Mouse (Mus musculus): ENCODE measurements around the gene Slc9a3.

Slc9a3 gene

DNA sequence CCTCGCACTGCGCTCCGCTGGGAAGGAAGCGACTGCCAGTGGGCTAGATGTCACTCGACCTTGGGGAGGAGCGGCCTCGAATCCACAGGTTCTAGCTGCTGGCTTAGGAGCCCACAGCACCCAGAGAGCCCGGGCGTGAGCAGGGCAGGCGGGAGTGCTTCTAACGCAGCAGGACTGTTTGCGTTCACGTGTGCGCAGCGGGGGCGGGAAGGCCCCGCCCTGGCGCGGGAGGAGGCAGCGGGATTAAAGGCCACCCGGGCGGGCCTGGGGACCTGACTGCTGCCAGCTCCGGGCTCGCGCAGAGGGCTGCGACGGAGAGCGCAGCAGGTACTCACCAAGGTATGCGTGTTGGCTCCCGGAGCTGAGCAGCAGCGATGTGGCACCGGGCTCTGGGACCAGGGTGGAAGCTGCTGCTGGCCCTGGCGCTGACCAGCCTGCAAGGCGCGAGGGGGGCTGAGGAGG is at the start of gene Slc9a3:
Gene Slc9a3, plus strand, starts transcription at position 317 of the 462 bp plus-strand sequence.
- no peak for DNase-seq (ENCODE audit: low spot score in 2 of 2)

DNA sequence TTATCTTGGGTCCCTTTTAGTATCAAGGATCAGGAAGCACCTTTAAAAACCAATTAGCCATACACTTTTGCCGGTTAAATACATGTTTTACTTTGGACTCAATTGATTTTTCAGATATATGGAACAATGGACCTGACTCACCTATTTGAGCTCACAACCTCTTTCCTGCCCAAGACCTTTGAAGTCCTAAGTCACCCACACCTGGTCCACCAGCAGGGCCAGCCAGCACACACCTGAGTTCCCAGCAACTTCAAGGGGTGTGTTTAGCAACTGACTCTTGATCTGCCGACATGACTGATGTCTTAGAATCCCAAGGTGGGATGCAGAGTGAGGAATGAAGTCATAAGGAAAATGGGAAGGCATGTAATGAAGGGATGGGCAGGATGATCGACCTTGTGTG is 49.5 kb upstream of the Slc9a3 start:
- no peak for DNase-seq (ENCODE audit: low spot score in 2 of 2)

DNA sequence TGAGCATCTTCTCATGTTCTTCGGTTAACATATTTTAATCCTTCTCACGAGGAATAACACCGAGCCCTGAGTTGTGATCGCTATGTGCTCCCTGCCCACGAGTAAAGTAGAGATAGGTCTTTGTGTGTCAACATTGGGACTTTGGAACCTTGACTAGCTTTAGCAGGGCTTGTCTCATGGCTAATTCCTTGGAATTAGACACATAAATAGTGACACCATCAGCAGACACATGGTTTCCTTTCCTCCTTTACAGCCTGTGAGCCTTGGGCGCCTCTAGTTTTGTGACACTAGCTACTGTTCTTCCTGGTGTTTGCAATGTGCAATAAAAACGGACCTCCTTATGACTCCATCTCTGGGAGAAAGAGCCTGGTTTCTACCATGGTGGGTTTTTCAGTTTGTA is 47.9 kb upstream of the Slc9a3 start:
- no peak for DNase-seq (ENCODE audit: low spot score in 2 of 2)

DNA sequence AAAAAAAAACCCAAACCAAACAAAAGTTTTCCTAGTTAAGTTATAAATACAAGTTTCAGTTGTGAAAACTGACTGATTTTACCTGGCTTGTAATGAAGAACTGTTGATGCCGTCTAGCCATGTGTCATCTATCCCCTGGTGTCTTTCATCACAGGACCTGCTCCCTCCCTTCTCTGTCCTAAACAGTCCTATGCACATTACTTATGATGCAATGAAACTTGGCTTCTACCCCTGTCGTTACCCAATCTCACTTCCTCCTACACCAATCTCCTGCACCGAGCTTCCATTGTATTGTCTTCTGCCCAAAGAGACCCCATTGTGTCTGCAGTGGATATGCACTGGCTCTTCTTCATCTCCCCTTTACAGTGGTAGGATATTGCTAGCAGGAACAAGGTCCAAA is 31.0 kb upstream of the Slc9a3 start:
- no peak for DNase-seq (ENCODE audit: low spot score in 2 of 2)

DNA sequence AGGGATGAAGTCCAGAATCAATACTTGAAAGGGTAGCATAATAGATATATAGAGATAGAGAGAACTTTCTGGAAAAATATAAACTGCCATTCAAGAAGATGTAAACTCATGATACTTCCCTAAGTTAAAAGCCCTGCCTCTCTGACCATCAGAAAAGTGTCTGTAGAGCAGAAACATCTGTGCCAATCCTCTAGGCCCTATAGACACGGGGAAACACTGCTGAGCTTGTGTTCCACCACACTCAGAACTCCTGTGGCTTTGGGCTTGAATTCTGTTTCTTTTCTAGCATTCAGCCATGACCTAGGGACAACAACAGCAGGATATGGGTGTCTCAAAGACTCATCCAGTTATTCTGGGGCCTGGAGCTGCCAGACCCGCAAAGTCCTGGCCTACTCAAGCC is 25.3 kb upstream of the Slc9a3 start:
- no peak for DNase-seq (ENCODE audit: low spot score in 2 of 2)

DNA sequence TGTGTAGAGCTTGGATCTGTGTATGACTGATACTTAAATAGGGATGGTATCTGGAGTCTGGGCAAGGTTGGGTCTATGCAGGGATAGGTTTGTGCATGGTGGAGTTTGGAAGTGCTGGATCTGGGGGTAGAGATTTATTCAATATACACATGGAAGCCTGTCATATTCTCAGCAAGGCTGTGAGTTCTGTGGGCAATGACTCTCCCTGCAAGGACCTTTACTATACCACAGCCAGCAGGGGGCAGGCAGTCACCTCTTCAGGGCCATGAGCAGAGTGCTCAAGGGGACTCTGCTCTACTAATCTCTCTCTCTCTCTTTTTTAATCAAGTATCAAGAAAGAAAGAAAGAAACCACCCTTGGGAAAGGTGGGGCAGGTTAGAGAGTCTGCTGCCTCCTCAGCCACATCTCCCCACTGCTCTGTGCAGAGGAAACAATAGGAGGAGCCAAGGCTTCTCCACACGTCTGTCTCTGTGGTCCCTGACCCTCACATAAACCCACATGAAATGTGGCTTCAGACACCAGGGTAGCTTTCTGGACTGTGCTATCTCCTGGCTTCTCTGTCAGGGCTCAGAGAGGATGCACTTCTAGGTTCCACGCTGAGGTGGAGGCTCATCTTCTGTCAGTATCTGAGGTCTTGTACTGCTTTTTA is 24.4 kb upstream of the Slc9a3 start:
- DNase-seq (ENCODE audit: low spot score in 2 of 2): peak in 1 of 2 experiments; percentile 17

DNA sequence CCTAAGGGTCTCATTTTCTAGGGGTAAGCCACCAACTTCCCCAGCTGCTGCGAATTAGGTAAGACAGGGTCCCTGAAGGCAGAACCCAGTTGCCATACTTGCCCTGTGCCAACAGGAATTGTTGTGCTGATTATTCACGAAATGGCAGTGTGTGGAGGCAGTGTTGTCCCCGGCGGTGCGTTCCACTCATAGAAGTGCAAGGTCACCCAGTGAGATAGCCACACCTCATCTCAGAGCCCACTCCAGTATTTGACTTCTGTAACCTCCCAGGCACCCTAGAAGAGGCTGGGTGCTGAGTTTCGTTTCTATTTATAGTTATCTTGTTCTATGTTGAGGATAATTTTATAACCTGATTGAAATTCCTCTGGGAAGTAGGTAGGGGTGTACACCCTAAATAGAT is 22.3 kb upstream of the Slc9a3 start:
- DNase-seq (ENCODE audit: low spot score in 2 of 2): no peak

DNA sequence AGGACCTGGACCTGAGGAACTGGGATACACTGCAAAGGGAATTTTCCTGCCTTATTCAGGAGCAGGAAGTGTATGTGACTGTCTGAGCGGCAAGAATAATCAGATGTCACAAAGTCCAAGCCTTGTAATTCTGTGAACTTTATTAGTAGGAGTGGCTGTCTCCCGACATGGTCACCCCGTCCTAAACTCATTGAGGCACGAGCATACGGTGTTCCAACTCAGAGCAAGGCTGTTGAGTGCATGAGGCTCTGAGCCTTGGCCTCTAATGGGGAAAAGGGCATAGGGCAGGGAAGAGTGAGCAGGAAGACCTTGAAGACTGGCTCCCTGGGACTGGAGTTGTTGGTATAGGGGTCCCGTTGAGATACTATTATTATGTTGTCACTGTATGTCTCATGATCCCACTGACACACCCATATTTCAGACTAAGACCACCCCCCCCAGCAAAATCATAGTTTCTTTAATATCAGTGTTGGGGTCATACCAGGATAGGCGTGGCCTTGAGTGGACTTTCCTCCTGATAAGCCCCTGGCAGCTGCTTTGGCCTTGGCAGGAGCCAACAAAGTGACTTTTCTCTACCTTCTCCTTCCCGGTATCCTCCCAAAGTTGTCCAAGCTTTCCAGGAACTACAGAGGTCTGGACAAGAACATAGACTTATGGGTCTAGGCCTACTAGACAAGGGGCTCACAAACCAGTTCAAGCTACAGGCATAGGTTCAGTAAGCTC is 19.0 kb upstream of the Slc9a3 start:
- no peak for DNase-seq (ENCODE audit: low spot score in 2 of 2)

DNA sequence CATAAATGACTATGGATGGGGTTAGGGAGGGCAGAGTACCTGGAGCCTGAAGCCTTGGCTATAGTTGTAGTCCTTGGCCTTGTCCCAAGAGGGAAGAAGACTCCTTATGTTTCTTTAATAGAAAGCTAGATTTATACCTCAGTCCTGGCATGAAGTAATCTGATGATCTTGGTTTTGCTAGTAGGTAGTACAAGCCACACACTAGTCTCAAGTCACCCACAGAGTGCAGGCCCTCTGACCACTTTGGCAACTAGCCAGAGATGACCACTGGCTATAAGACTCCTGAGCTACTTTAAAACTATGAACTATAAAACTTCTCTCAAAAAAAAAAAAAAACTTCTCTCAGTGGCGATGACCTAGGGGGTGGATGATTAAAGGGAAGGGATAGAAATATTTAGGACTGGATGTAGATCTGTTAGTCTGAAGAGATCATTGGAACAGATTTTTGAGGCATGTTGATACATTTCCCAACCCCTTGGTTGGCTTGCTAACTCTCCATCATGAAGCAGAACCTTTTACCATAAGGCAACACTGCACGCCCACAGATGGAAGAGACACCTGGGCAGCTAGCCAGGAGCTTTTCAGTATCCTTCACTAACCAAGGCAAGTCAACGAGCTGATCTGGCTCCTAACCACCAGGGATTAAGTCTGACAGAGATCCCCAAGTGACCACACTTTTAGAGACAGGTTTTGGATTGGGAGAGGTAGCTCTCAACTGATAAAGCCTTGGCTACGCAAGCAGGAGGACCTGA is 18.2 kb upstream of the Slc9a3 start:
- no peak for DNase-seq (ENCODE audit: low spot score in 2 of 2)

DNA sequence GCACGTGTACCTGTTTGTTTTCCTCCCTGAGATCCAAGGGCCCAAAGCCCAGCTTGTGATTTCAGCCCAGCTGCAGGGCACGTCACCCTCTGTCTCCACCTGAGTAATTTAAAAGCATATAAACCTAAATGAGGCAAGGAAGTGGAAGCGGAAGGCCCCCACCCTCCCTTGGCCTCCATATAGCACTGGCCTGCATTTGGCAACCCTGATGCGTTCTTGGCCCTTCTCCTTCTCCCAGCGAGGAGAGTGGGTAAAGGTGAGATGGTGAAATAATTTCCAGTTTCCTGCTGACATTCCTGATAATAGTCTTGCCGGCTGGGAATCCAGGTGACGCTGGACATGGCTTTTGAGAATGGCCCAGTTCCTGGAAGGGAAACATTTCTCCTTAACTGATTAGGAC is 16.8 kb upstream of the Slc9a3 start:
- no peak for DNase-seq (ENCODE audit: low spot score in 2 of 2)

DNA sequence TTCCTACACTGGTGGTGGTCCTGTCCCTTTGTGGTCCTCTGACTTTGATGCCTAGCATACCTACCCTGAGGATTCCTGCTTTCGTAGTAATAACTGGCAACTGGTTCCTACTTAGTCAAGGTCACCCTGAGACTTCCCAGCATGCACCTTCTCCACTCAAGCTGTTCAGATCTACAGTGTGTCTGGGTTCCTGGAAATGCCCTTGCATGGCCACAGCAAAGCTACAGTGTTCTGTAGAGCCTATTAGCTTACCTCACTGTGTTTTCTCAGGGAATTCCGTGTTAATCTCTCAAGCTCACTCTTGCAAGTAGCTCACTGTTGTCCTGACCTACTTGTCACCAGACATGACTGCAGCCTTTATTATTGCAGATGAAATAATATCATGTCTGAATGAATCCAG is 13.8 kb upstream of the Slc9a3 start:
- no peak for DNase-seq (ENCODE audit: low spot score in 2 of 2)

DNA sequence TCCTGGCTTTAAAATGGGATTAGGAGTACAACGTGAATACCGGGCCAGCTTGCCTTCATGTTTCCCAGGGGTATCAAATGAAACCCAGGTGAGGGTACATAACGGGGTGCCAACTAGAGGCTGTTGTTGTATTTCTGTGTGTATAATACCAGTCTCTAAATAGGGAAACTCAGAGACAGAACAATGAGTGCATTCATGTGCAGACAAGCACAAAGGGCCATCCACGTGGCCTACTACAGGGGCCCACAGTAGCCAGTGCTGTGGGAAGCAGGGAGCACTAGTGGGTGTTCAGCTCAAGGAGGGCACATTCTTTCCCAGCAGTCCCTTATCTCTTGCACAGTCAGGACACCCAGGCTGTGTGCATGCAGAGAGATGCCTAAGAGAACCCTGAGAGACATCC is 8.7 kb upstream of the Slc9a3 start:
- DNase-seq (ENCODE audit: low spot score in 2 of 2): no peak

DNA sequence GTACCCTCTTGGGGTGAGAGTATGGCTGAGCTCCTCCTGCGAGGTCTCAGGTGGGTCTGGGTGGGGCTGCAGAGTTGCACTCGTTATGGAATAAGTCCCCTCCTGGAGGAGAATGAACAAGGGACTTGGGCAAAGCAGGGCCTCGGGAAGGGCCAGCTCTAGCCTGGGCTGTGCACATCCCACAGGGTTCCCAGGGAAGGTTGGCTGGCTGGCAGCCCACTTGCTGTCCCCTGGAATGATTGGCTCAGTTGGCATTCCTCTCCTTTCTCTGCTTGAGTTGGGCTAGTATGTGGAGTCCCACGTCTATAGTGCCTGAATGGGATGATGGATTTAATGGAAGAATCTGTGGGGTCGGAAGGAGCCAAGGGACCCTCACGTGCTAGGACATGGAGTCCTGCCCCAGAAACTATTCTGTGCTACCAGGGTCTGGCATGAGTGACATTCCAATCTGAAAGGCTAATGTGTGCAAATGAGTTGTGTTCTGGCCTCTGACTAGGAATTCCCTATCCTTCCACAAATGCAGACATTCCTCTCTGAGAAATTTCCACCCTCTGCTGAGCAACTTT is 7.5 kb upstream of the Slc9a3 start:
- DNase-seq (ENCODE audit: low spot score in 2 of 2): no peak

DNA sequence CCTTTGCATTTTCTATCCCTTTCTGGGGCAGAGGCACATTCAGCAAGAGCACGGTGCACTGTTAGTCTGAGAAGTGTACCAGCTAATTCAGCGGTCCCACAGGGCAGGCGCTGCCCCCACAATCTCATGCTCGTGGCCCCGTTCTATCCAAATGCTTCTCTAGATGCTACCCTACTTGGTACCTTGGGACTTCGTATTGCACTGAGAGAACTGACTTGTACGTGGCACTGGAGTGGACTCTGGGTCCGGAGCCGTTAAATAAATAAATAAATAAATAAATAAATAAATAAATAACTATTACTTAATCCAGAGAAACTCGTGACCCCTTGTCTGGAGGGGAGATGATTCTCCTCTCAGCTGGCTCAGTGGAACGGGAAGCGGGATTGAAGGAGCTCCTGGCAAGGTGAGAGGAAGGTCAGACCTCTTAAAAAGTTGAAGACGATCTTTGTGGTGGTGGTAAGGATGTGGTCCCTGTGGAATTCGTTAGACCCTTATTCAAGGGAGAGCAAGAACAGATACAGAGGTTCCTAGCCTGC is 606 bp downstream of the Slc9a3 start:
- no peak for DNase-seq (ENCODE audit: low spot score in 2 of 2)

DNA sequence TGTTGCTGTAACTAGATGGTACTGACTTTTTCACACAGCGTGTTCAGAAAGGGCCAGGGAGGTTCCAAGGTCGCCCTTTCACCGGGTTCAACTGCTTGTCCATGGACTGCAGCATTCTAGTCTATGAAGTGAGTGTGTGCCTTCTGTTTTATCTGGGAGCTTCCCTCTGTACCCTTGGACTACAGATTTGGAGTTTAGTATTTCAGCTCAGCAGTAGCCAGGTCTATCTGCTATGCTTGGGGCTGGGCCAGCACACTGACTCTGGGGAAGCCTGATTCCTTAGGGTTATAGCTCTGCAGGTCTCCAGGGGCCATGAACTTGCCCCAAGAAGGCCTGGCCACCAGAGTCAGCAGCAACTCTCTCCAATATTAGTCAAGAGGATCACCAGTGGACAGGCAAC is 1.4 kb downstream of the Slc9a3 start:
- DNase-seq (ENCODE audit: low spot score in 2 of 2): no peak

DNA sequence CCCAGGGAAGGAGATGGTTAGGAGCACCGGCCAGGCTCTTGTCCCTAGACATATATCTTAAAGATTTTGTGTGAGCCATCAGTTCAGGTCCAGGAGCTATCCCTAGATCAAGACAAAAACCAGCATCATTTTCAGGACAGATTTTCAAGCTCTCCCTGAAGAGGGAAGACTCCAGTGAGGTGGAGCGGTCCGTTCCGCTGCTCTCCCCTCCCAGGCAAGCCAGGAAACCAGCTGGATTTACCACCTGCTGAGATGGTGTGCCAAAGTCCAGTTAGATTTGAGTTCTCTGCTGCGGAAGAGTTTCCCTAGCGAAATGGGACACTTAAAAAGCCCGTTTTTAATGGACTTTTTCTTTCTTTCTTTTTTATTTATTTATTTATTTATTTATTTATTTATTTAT is 6.3 kb downstream of the Slc9a3 start:
- no peak for DNase-seq (ENCODE audit: low spot score in 2 of 2)

DNA sequence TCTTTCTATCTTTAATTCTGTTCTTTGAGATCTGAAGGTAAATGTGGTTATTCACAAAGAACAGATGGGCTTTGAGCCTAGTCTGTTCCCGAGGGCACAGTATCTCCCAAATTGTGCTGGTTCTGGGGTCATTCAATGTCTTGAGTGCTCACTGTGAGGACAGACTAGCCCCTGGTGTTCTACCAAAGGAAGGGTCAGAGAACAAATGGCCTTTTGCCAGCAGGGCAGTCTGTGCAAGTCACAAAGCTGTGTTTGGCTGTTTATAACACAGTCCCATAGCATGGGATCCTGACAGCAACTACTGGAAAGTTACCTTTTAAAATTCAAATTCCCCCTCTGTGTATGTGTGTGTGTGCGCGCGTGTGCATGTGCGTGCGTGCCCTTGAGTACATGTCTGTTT is 8.7 kb downstream of the Slc9a3 start:
- DNase-seq (ENCODE audit: low spot score in 2 of 2): no peak

DNA sequence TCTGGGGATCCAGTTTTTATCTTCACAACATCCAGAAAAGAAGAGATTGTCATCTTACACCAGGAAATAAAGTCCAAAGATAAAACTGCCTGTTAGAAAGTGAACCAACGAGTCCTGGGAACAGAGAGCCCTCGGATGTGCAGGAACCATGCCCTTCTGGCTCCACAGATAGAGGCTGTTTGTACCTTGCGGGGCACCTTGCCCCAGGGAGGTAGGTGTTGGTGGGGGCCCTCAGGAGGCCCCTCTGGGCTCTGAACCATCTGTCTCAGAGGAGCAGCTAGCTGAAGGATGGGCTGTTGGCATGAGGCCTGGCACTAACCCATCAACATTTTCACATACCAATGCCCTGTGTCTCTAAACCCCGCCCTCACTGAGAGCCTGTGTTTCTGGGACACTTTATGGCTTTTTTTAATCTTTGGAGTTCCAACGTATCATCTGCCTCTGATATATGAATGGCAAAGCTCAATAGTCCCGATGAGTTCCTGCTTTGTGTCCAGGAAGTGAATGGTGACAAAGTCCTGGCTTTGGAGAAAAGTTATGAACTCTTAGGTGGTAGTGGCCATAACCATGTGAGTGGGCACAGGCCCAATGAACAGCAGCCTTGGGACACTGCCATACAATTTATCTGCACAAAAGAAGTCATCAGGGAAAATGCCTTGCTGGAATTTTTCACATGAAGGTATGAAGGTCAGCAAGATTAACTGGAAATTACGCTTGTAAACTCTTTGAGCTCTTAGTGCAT is 17.8 kb downstream of the Slc9a3 start:
- DNase-seq (ENCODE audit: low spot score in 2 of 2): no peak

DNA sequence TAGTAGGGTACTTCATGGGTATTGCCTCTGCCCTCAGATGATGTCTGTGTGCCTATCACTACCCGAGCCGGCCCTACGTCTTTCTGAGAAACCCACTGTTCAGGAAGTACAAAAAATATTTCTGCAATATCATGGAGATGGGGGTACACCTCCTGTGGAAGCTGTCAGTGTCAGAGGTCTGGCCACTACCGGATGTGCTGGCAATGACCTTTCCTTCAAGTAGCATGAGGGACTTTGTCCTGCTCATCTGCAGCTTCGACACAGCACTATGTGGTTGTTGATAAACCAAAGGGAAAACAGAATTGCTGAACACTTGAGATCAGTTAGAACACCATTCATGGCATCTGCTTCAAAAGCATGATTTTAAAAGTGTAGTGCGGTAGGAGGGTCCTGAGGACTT is 19.5 kb downstream of the Slc9a3 start:
- no peak for DNase-seq (ENCODE audit: low spot score in 2 of 2)

DNA sequence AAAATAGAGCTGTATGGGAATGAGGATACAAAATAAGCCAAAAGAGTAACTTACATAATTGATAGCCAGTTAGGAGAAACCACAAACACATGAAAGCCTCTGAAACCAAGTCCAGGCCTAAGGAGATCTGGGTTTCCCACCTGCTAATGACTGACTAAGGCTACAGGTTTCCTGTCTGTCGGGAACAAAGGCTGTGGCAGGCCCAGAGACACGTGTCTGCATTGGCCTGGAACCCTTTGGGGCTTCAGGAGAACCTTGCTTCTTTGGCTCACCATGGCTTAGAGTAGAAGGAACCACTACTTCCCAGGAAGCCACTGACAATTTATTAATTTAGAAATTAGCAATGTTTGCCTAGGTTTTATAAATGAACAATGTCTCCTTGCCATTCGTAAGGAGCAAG is 22.0 kb downstream of the Slc9a3 start:
- no peak for DNase-seq (ENCODE audit: low spot score in 2 of 2)

DNA sequence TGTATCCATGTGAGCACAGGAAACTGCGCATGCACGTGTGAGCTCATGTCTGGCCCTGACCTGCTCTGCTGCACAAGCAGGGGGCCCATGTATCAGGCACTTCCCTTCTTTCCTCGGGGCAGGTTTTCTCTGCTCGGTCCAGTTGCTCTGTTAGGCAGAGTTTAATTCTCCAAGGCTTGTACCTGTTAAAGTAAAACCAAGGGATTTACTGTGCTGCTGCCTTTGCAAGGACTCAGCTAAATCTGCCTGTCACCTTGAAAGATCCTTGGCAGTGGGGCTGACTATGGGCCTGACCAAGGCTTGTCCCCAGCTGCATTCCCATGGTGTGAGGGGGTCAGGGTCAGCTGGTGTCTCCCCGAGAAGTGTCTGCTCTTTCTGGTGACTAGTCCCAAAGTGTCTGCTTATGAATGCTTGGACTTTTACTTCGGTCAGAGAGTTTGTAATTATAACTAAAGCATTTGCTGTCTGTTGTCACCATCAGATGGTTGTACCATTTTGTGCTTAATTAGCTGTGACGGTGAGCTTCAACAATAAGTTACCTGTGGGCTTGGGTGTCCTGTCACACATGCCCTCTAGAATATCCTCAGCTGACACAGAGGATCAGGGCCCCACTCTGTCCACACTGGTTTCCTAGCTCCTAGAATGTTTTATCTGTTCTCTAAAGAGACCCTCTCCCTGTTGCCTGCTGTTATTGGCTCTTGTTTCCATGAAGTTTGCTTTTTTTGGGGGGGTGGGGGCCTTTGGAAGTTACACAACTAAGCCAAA is 23.0 kb downstream of the Slc9a3 start:
- no peak for DNase-seq (ENCODE audit: low spot score in 2 of 2)
